Mouse (Mus musculus): ENCODE measurements around the gene Krtap1-5.

Krtap1-5 gene

DNA sequence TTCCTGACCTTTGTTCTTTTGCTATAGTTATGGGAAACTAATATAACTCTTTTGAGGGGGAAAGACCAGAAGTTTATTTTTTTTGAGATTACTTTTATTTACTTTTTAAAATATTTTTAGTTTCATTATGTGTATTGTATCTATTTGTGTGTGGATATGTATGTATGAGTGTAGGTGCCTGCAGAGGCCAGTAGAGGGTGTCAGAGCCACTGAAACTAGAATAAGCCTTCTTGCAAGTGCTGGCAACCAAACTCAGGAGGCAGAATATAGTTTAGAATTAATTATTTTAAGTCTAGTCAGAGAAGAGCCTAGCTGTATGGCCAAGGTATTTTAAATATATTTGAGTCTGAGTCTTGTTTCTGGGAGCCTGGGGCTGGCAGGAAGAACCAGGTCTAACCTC lies 32.9 kb downstream of the Krtap1-5 start:
- no peak for DNase-seq (ENCODE audit: low spot score in 2 of 2)

DNA sequence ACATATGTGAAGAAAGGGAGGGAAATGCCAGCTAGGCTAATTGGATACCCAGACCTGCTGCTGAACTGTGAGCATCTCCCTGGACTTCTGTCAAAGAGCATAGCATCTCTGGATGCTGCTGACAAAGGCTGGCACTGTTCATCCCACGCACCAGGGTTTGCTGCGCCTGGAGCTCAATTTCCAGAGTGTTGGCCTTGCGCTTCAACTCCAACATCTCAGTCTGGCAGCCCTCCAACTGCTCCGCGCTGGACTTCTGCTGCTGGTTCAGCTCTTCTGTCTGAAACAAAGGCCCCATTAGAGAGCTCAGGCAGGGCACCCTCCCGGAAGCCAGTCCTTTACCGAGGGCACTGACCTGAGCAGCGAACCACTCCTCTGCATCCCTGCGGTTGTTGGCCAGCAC lies 41.1 kb downstream of the Krtap1-5 start:
- DNase-seq (ENCODE audit: low spot score in 2 of 2), result peak in 1 of 2 experiments; percentile 22

Data from frontal cortex, postnatal 10 days (tissue).